Mouse (Mus musculus): ENCODE results near the gene Kcne2.

DNA sequence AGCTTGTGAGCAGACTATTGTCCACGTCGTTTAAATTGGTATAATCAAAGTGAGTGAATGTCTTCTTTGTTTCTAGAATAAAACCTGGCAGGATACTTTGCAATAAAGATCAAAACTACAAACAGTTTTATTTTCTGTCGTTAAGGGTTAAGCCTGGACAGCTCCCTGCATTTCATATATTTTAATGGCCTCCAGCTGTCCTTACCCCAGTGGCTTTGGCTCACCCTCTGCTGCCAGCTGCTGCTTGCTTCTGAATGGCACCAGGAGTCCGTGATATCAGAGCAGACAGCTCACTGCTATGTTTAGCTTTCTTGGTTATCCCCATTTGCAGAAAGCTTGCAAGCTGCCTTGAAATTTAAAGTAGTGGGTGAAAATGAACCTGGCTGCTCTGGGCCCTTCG lies 9.8 kb downstream of the Kcne2 start:
- TF ChIP-seq CTCF (IDR thresholded peaks at IDR 0.05; ENCODE audit: extremely low read depth, insufficient read depth, insufficient read length, insufficient replicate concordance) = no peak
- TF ChIP-seq POLR2A (IDR thresholded peaks at IDR 0.05; ENCODE audit: low read depth, low read length) = no peak

All from spleen, adult 2 months (tissue).